Mouse (Mus musculus) kidney, adult 8-10 months (tissue): ENCODE data around the gene Cd6.

ENCODE experiments used
- DNase-seq, 2 experiments: peaks; one replicate each; pipeline ENCODE4 v3.0.0; 2022

The Cd6 gene

GRCm38 (mm10) chr19:10798576-10798975 is 31.3 kb downstream of the Cd6 start:
- DNase-seq = no peak

GRCm38 (mm10) chr19:10794916-10795315 is 34.9 kb downstream of the Cd6 start:
- no peak for DNase-seq

- DNase-seq = no peak
Observed at GRCm38 (mm10) chr19:10793044-10793443, 36.8 kb downstream of the Cd6 start.

GRCm38 (mm10) chr19:10790323-10790722 is 39.5 kb downstream of the Cd6 start:
- DNase-seq = no peak

- DNase-seq = no peak
Observed at GRCm38 (mm10) chr19:10788242-10788641, 41.6 kb downstream of the Cd6 start.

GRCm38 (mm10) chr19:10787406-10787805 is 42.5 kb downstream of the Cd6 start:
- no peak for DNase-seq

GRCm38 (mm10) chr19:10786753-10787152 is 43.1 kb downstream of the Cd6 start:
- no peak for DNase-seq

GRCm38 (mm10) chr19:10784796-10785459 is 44.9 kb downstream of the Cd6 start:
- DNase-seq = no peak

GRCm38 (mm10) chr19:10784061-10784460 is 45.8 kb downstream of the Cd6 start:
- no peak for DNase-seq

- DNase-seq = no peak
Observed at GRCm38 (mm10) chr19:10783168-10783567, 46.7 kb downstream of the Cd6 start.

- DNase-seq = no peak
Observed at GRCm38 (mm10) chr19:10781641-10782040, 48.2 kb downstream of the Cd6 start.

- DNase-seq = no peak
Observed at GRCm38 (mm10) chr19:10776906-10777305, 53.0 kb downstream of the Cd6 start.

- DNase-seq = no peak
Observed at GRCm38 (mm10) chr19:10774141-10774540, 55.7 kb downstream of the Cd6 start.

GRCm38 (mm10) chr19:10773384-10773783 is 56.5 kb downstream of the Cd6 start:
- no peak for DNase-seq

GRCm38 (mm10) chr19:10772866-10773265 is 57.0 kb downstream of the Cd6 start:
- no peak for DNase-seq

- no peak for DNase-seq
Observed at GRCm38 (mm10) chr19:10771995-10772394, 57.9 kb downstream of the Cd6 start.

- DNase-seq = no peak
Observed at GRCm38 (mm10) chr19:10769429-10770195, 60.2 kb downstream of the Cd6 start.

GRCm38 (mm10) chr19:10768694-10769428 is 61.0 kb downstream of the Cd6 start:
- DNase-seq = no peak

GRCm38 (mm10) chr19:10767631-10768030 is 62.2 kb downstream of the Cd6 start:
- no peak for DNase-seq

- no peak for DNase-seq
Observed at GRCm38 (mm10) chr19:10763381-10764031, 66.4 kb downstream of the Cd6 start.

GRCm38 (mm10) chr19:10762468-10762867 is 67.4 kb downstream of the Cd6 start:
- no peak for DNase-seq

- no peak for DNase-seq
Observed at GRCm38 (mm10) chr19:10761794-10762415, 68.0 kb downstream of the Cd6 start.
